Comparison of ENCODE assay signal across 9 mouse cellular contexts in genomic region chr2:39097993-39098392, GRCm38 (mm10). TPM values are rescaled to one million over a fixed set of nuclear protein-coding genes. Genes with fewer than 3 reads are reported as not detected.
DNase-seq lines count a peak whose midpoint lies in the region; ATAC-seq lines count a peak whose summit lies in the region.
"Had no signal": no experiment of that assay in that cellular context is flagged by ENCODE, and none has a peak within 500 bp of the region (broad histone marks: within the 10 kb centered on the region; RNA-seq: fewer than 3 reads in every experiment).

No protein-coding gene starts in this region.

- no peaks in the 10 kb centered on the region for H3K4me1 ChIP-seq in forebrain, embryonic 14.5 days (ENCODE audit: control insufficient read depth, insufficient read depth, low read length)
- H3K4me1 ChIP-seq in forebrain, embryonic 11.5 days (replicated peaks; ENCODE audit: control insufficient read depth, insufficient read depth, low read length), result no peaks in the 10 kb centered on the region
- H3K4me1 ChIP-seq in midbrain, embryonic 14.5 days (ENCODE audit: control insufficient read depth, insufficient read depth, low read length), result no peaks in the 10 kb centered on the region
- no peaks in the 10 kb centered on the region for H3K4me1 ChIP-seq in midbrain, embryonic 11.5 days (ENCODE audit: control insufficient read depth, insufficient read depth, low read length)
- H3K4me1 ChIP-seq: limb, embryonic 13.5 days had no signal

- no peak overlapping the region for H3K27ac ChIP-seq in forebrain, embryonic 14.5 days (ENCODE audit: low read depth, low read length)
- H3K27ac ChIP-seq in forebrain, embryonic 11.5 days (ENCODE audit: low read depth, low read length), result no peak overlapping the region
- no peak overlapping the region for H3K27ac ChIP-seq in midbrain, embryonic 14.5 days (replicated peaks; ENCODE audit: low read depth, low read length)
- H3K27ac ChIP-seq in midbrain, embryonic 11.5 days (ENCODE audit: low read depth, low read length), result no peak overlapping the region
- H3K27ac ChIP-seq: limb, embryonic 13.5 days had no signal

- H3K4me2 ChIP-seq in forebrain, embryonic 14.5 days (ENCODE audit: low read length), result no peak overlapping the region
- H3K4me2 ChIP-seq in forebrain, embryonic 11.5 days (ENCODE audit: low read depth, low read length, severe bottlenecking), result no peak overlapping the region
- no peak overlapping the region for H3K4me2 ChIP-seq in midbrain, embryonic 14.5 days (ENCODE audit: low read length)
- H3K4me2 ChIP-seq in midbrain, embryonic 11.5 days, result no peak overlapping the region
- H3K4me2 ChIP-seq: limb, embryonic 13.5 days had no signal

- H3K27me3 ChIP-seq in forebrain, embryonic 14.5 days (replicated peaks; ENCODE audit: control insufficient read depth, insufficient read depth, low read length), result no peaks in the 10 kb centered on the region
- no peaks in the 10 kb centered on the region for H3K27me3 ChIP-seq in forebrain, embryonic 11.5 days (ENCODE audit: control insufficient read depth, insufficient read depth, low read length)
- no peaks in the 10 kb centered on the region for H3K27me3 ChIP-seq in midbrain, embryonic 14.5 days (ENCODE audit: control insufficient read depth, insufficient read depth, low read length)
- no peaks in the 10 kb centered on the region for H3K27me3 ChIP-seq in midbrain, embryonic 11.5 days (ENCODE audit: control insufficient read depth, insufficient read depth, low read length)
- H3K27me3 ChIP-seq: limb, embryonic 13.5 days had no signal

- no peaks in the 10 kb centered on the region for H3K9me3 ChIP-seq in forebrain, embryonic 14.5 days (replicated peaks; ENCODE audit: control insufficient read depth, low read length)
- no peaks in the 10 kb centered on the region for H3K9me3 ChIP-seq in forebrain, embryonic 11.5 days (ENCODE audit: control insufficient read depth, low read length)
- no peaks in the 10 kb centered on the region for H3K9me3 ChIP-seq in midbrain, embryonic 14.5 days (ENCODE audit: control insufficient read depth, low read length)
- H3K9me3 ChIP-seq in midbrain, embryonic 11.5 days (ENCODE audit: control insufficient read depth, low read length), result no peaks in the 10 kb centered on the region
- H3K9me3 ChIP-seq: limb, embryonic 13.5 days had no signal

- no peak overlapping the region for H3K9ac ChIP-seq in forebrain, embryonic 14.5 days (ENCODE audit: low read length)
- no peak overlapping the region for H3K9ac ChIP-seq in forebrain, embryonic 11.5 days (ENCODE audit: low read length)
- no peak overlapping the region for H3K9ac ChIP-seq in midbrain, embryonic 14.5 days (replicated peaks; ENCODE audit: low read length)
- H3K9ac ChIP-seq in midbrain, embryonic 11.5 days (ENCODE audit: low read length), result no peak overlapping the region
- H3K9ac ChIP-seq: limb, embryonic 13.5 days had no signal

- H3K36me3 ChIP-seq in forebrain, embryonic 14.5 days (ENCODE audit: control insufficient read depth, insufficient read depth, low read length), result peaks cover 58% of the 10 kb centered on the region
- H3K36me3 ChIP-seq in forebrain, embryonic 11.5 days (ENCODE audit: control insufficient read depth, insufficient read depth, low read length), result no peaks in the 10 kb centered on the region
- H3K36me3 ChIP-seq in midbrain, embryonic 14.5 days (ENCODE audit: control insufficient read depth, insufficient read depth, low read length), result peaks cover 48% of the 10 kb centered on the region
- 0 out of 2 replicates have a peak, but pooled peaks cover under 1% of the 10 kb centered on the region for H3K36me3 ChIP-seq in midbrain, embryonic 11.5 days (ENCODE audit: control insufficient read depth, insufficient read depth, low read length)

- DNase-seq in forebrain, embryonic 14.5 days (ENCODE audit: low spot score), result peak; percentile 2
- DNase-seq in forebrain, embryonic 11.5 days (ENCODE audit: low spot score), result no peak
- peak; percentile 4 for DNase-seq in midbrain, embryonic 14.5 days
- no peak for DNase-seq in midbrain, embryonic 11.5 days (ENCODE audit: low spot score, missing footprints)
- DNase-seq in testis, postnatal 10 days (ENCODE audit: low spot score), result no peak
- DNase-seq in frontal cortex, postnatal 14 days (ENCODE audit: low spot score in 2 of 2), result no peak
- no peak for DNase-seq in cerebellum, postnatal 4 days (ENCODE audit: low spot score in 2 of 2)

- H3K4me3 ChIP-seq in forebrain, embryonic 14.5 days (ENCODE audit: low read depth, low read length), result no peak overlapping the region
- H3K4me3 ChIP-seq in forebrain, embryonic 11.5 days (ENCODE audit: low read depth, low read length), result no peak overlapping the region
- no peak overlapping the region for H3K4me3 ChIP-seq in midbrain, embryonic 14.5 days (replicated peaks; ENCODE audit: low read depth, low read length)
- no peak overlapping the region for H3K4me3 ChIP-seq in midbrain, embryonic 11.5 days (ENCODE audit: low read depth, low read length)
- H3K4me3 ChIP-seq: limb, embryonic 13.5 days had no signal

- ATAC-seq in forebrain, embryonic 14.5 days, result no peak
- no peak for ATAC-seq in forebrain, embryonic 11.5 days (replicated peaks; ENCODE audit: low FRiP score)
- no peak for ATAC-seq in midbrain, embryonic 14.5 days (ENCODE audit: low FRiP score, low TSS enrichment)
- no peak for ATAC-seq in midbrain, embryonic 11.5 days (ENCODE audit: low FRiP score)
- ATAC-seq in erythroid progenitor cell, adult 5-6 weeks (replicated peaks; ENCODE audit: low FRiP score, poor library complexity, severe bottlenecking), result 0 out of 2 replicates have a peak, but pooled peaks have one; percentile 42

RNA-seq across cellular contexts. Expression of gene Golga1, which starts 32.7 kb away (rescaled TPM):
- 36.4 and 41.0 TPM in 2 replicates for polyA plus RNA-seq in forebrain, embryonic 14.5 days (2014; fragmentation: Nextera tagmentation; extraction: Ambion mirVana)
- 32.1 and 34.4 TPM in 2 replicates for polyA plus RNA-seq in forebrain, embryonic 11.5 days (2014; fragmentation: Nextera tagmentation; extraction: Ambion mirVana)
- 37.2 and 42.6 TPM in 2 replicates for polyA plus RNA-seq in midbrain, embryonic 14.5 days (2014; fragmentation: Nextera tagmentation; extraction: Ambion mirVana)
- 34.4 and 39.3 TPM in 2 replicates for polyA plus RNA-seq in midbrain, embryonic 11.5 days (2014; fragmentation: Nextera tagmentation; extraction: Ambion mirVana)
- 10.1 and 19.8 TPM in 2 replicates for total RNA-seq in erythroid progenitor cell, adult 5-6 weeks (2015; ENCODE audit: low replicate concordance)
- total RNA-seq in erythroid progenitor cell, adult 5-6 weeks (2017; ENCODE audit: low replicate concordance), result 29.3 and 31.5 TPM in 2 replicates

Comparison
In these comparisons a context has a peak if more than half of its experiments do, and no peak if none do; other contexts are left out.
1. DNase-seq: peak in forebrain, embryonic 14.5 days (single experiment) and midbrain, embryonic 14.5 days (single experiment); none in forebrain, embryonic 11.5 days (single experiment), midbrain, embryonic 11.5 days (single experiment), testis, postnatal 10 days (single experiment), frontal cortex, postnatal 14 days (0 of 2) and cerebellum, postnatal 4 days (0 of 2).